Mouse (Mus musculus): ENCODE data around the gene Exosc3. TPM values are rescaled to one million over a fixed set of nuclear protein-coding genes. Genes with fewer than 3 reads are reported as not detected.

Exosc3 gene
- polyA plus RNA-seq, 1 experiment from 2014 or later = 49.7 TPM

DNA sequence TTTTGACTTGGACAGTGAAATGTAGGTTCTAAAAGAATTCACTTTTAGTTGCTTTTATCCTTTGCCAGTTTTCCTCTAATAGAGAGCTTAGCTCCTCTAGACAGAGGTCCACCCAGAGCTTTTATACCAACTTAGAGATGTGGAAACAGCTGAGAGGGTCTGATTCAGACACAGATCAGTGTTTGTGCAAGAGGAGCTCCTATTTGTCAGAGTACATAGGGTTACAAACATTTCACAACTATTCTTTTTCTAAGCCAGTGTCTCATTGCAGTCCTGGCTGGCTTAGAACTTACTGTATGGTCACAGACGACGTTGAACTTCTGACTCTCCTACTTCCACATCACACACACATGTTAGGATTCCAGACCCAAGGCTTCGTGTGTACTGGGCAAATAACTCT is 14.1 kb upstream of the Exosc3 start:
- Histone ChIP-seq H3K4me2 (no peak overlapping the region), H3K4me1 (ENCODE audit: control insufficient read depth, insufficient read depth, low read length) (no peaks in the 10 kb centered on the region), H3K9ac (ENCODE audit: low read depth, low read length) (no peak overlapping the region), H3K36me3 (ENCODE audit: control insufficient read depth, insufficient read depth, low read length) (peaks cover 3% of the 10 kb centered on the region; the same call in 1 of the 2 replicates), H3K27ac (ENCODE audit: low read depth, low read length) (no peak overlapping the region), H3K27me3 (ENCODE audit: control insufficient read depth, insufficient read depth, low read length) (no peaks in the 10 kb centered on the region), H3K4me3 (ENCODE audit: low read depth, low read length) (no peak overlapping the region), H3K9me3 (replicated peaks; ENCODE audit: control insufficient read depth, low read length) (no peaks in the 10 kb centered on the region)
- 89% methylated on average over 3 of the region's 3 CpGs for WGBS (ENCODE audit: insufficient replicate concordance)
- no peak for ATAC-seq (replicated peaks; ENCODE audit: insufficient number of reproducible peaks, low FRiP score, low TSS enrichment)

DNA sequence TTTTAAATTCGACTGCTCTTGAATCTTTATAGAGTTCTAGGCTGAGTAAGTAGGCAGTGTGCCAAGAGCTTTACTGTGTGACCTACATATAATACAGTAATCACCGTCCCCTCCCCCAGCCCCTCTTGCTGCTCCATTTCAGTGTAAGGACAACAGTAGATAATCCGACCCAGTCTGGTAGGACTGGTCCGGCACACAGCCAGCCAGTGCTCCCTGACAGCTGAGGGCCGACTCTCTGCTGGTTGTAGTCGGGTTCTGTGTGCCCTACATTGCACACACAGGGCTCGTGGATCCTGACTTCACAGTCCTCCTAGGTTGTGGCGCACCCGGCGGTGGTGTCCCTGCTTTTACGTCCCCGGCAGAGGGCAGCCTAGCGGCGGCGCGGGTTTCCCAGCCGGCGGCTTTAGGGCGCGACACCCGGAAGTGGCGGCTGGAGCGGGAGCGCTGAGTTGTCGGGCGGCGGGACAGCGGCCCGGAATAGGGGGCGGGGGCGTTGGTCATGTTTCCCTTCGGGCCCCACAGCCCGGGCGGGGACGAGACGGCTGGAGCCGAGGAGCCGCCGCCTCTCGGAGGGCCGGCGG is 773 bp downstream of the Exosc3 start, which contains the start of gene Dcaf10:
TSS of gene Dcaf10 (plus strand) at position 433 of the 581 bp plus-strand sequence.
- H3K9ac ChIP-seq (ENCODE audit: low read depth, low read length) = peak within 1 kb of the TSS; percentile 97
- ATAC-seq (replicated peaks; ENCODE audit: insufficient number of reproducible peaks, low FRiP score, low TSS enrichment) = peak; percentile 95
- H3K36me3 ChIP-seq (ENCODE audit: control insufficient read depth, insufficient read depth, low read length) = no peaks in the 10 kb centered on the region
- peak within 1 kb of the TSS; percentile 99 for H3K27ac ChIP-seq (ENCODE audit: low read depth, low read length)
- no peaks in the 10 kb centered on the region for H3K9me3 ChIP-seq (replicated peaks; ENCODE audit: control insufficient read depth, low read length)
- peak within 1 kb of the TSS; percentile 81 for H3K4me2 ChIP-seq
- WGBS (ENCODE audit: insufficient replicate concordance) = under 1% methylated on average over 41 of the region's 42 CpGs
- H3K4me3 ChIP-seq (ENCODE audit: low read depth, low read length) = peak within 1 kb of the TSS; percentile 86
- no peaks in the 10 kb centered on the region for H3K27me3 ChIP-seq (ENCODE audit: control insufficient read depth, insufficient read depth, low read length)
- H3K4me1 ChIP-seq (ENCODE audit: control insufficient read depth, insufficient read depth, low read length) = peaks cover 10% of the 10 kb centered on the region

DNA sequence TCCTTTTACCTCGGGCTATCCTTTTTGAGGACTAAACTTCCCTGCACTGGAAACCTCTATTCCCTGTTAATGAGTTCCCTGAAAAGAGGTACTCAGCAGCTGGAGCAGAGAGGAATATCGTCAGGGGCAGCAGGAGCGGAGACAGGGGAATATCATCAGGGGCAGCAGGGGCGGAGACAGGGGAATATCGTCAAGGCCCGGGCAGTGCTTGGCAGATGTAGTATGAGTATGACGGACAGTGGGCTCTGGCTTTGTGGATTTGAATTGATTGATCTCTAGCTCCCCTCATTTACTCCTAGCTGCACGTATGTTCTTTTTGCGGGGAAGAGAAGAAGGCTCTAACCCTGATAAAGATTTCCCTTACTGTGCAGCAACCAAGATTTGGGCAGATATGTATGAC is 1.3 kb downstream of the Exosc3 start:
- 47% methylated on average over 9 of the region's 9 CpGs for whole genome bisulfite sequencing (ENCODE audit: insufficient replicate concordance)
- Histone ChIP-seq H3K9me3 (replicated peaks; ENCODE audit: control insufficient read depth, low read length) (no peaks in the 10 kb centered on the region), H3K4me3 (ENCODE audit: low read depth, low read length) (no peak overlapping the region), H3K4me2 (peak overlapping the region; percentile 81), H3K4me1 (ENCODE audit: control insufficient read depth, insufficient read depth, low read length) (peaks cover 10% of the 10 kb centered on the region), H3K27me3 (ENCODE audit: control insufficient read depth, insufficient read depth, low read length) (no peaks in the 10 kb centered on the region), H3K9ac (ENCODE audit: low read depth, low read length) (peak overlapping the region; percentile 97), H3K27ac (ENCODE audit: low read depth, low read length) (no peak overlapping the region), H3K36me3 (ENCODE audit: control insufficient read depth, insufficient read depth, low read length) (no peaks in the 10 kb centered on the region)
- ATAC-seq (replicated peaks; ENCODE audit: insufficient number of reproducible peaks, low FRiP score, low TSS enrichment) = no peak

DNA sequence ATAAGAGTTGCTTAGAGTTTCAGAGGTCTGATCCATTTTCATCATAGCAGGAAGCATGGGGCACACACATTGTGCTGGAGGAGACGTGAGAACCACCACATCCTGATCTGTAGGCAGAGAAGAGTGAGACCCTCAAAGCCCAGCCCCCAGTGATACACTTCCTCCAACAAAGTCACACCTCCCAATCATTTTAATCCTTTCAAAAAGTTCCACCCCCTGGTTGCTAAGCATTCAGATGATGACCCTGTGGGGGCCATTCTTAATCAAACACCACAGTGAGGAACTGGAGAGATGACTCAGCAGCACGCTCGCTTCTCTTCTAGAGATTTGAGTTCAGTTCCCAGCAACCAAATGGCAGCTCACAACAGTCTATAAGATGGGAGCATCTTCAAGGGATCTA is 10.1 kb downstream of the Exosc3 start:
- Histone ChIP-seq H3K9ac (ENCODE audit: low read depth, low read length) (no peak overlapping the region), H3K4me3 (ENCODE audit: low read depth, low read length) (no peak overlapping the region), H3K4me2 (no peak overlapping the region), H3K9me3 (replicated peaks; ENCODE audit: control insufficient read depth, low read length) (no peaks in the 10 kb centered on the region), H3K4me1 (ENCODE audit: control insufficient read depth, insufficient read depth, low read length) (no peaks in the 10 kb centered on the region), H3K27me3 (ENCODE audit: control insufficient read depth, insufficient read depth, low read length) (no peaks in the 10 kb centered on the region), H3K36me3 (ENCODE audit: control insufficient read depth, insufficient read depth, low read length) (no peaks in the 10 kb centered on the region), H3K27ac (ENCODE audit: low read depth, low read length) (no peak overlapping the region)
- 51% methylated on average over 3 of the region's 3 CpGs for WGBS (ENCODE audit: insufficient replicate concordance)
- no peak for ATAC-seq (replicated peaks; ENCODE audit: insufficient number of reproducible peaks, low FRiP score, low TSS enrichment)

DNA sequence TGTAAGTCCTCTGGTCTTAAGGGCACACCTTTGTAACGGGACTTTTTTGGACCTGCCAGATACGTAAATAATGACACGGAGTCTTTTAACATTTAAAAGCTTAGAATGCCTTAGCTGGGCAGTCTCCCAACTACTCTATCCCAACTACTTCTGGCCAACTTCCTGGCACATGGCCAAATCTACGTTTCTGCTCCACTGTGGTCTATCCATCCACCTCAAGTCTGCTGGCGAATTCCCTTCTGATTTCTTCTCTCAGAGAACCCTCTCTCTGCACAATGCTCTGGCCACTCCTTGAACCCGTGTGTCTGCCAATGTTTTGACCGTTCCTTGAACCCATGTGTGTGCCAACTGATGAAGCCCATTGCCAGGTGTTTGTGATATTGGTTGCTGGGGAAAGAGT is 11.4 kb downstream of the Exosc3 start:
- Histone ChIP-seq H3K9me3 (replicated peaks; ENCODE audit: control insufficient read depth, low read length) (no peaks in the 10 kb centered on the region), H3K9ac (ENCODE audit: low read depth, low read length) (no peak overlapping the region), H3K4me2 (no peak overlapping the region), H3K4me3 (ENCODE audit: low read depth, low read length) (no peak overlapping the region), H3K4me1 (ENCODE audit: control insufficient read depth, insufficient read depth, low read length) (no peaks in the 10 kb centered on the region), H3K36me3 (ENCODE audit: control insufficient read depth, insufficient read depth, low read length) (no peaks in the 10 kb centered on the region), H3K27me3 (ENCODE audit: control insufficient read depth, insufficient read depth, low read length) (no peaks in the 10 kb centered on the region), H3K27ac (ENCODE audit: low read depth, low read length) (no peak overlapping the region)
- no peak for ATAC-seq (replicated peaks; ENCODE audit: insufficient number of reproducible peaks, low FRiP score, low TSS enrichment)
- 78% methylated on average over 7 of the region's 7 CpGs for WGBS (ENCODE audit: insufficient replicate concordance)

DNA sequence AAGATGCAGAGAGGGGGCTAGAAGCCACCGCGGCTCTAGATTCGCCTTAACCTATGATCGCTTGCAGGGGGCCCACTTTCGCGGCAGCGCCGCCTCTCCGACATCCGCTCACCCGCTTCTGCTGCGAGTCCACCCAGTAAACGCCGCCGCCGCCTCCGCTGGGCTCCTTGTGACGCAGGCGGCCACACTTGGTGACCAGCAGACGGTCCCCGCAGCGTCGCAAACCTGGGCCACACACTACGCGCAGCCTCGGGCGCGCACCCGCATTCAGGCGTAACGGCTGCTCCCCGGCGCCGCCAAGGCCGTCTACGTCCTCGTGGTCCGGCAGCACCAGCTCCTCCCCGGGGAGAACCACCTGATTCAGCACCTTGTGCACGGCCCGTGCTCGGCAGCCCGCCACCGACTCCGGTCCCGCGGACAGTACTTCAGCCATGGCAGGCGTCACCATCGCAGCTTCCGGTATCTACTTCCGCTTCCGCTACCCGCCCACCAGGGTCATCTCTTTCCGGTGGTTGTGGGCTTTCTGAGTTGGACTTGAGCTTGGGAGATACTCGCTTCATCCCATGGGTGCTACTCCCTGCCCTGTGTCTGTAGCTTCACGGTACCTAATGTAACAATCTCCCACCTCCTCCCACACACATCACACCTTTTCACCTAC is 22.2 kb downstream of the Exosc3 start:
- H3K36me3 ChIP-seq (ENCODE audit: control insufficient read depth, insufficient read depth, low read length) = peaks cover 11% of the 10 kb centered on the region; the same call in 1 of the 2 replicates
- peak overlapping the region; percentile 81 for H3K4me3 ChIP-seq (ENCODE audit: low read depth, low read length)
- no peaks in the 10 kb centered on the region for H3K9me3 ChIP-seq (replicated peaks; ENCODE audit: control insufficient read depth, low read length)
- H3K9ac ChIP-seq (ENCODE audit: low read depth, low read length) = peak overlapping the region; percentile 91
- H3K27ac ChIP-seq (ENCODE audit: low read depth, low read length) = peak overlapping the region; percentile 89
- WGBS (ENCODE audit: insufficient replicate concordance) = under 1% methylated on average over 56 of the region's 56 CpGs
- peak; percentile 77 for ATAC-seq (replicated peaks; ENCODE audit: insufficient number of reproducible peaks, low FRiP score, low TSS enrichment)
- peaks cover 9% of the 10 kb centered on the region for H3K27me3 ChIP-seq (ENCODE audit: control insufficient read depth, insufficient read depth, low read length)
- H3K4me2 ChIP-seq = peak overlapping the region; percentile 72
- H3K4me1 ChIP-seq (ENCODE audit: control insufficient read depth, insufficient read depth, low read length) = peaks cover 13% of the 10 kb centered on the region

DNA sequence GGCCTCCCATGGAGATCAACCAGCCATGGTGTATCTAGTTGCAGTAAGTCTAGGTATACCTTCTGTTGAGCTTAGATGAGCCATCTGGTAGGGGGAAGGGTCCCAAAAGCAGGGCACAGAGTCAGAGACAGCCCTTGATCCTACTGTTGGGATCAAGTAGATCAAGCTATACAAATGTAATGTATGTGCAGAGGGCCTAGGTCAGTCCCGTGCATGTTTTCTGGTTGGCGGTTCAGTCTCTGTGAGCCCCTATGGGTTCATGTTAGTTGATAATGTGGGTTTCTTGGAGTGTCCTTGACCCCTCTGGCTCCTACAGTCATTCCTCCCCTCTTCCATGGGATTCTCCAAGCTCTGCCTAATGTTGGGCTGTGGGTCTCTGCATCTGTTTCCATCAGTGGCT is 31.5 kb downstream of the Exosc3 start:
- H3K27me3 ChIP-seq (ENCODE audit: control insufficient read depth, insufficient read depth, low read length) = no peaks in the 10 kb centered on the region
- no peak overlapping the region for H3K9ac ChIP-seq (ENCODE audit: low read depth, low read length)
- H3K4me1 ChIP-seq (ENCODE audit: control insufficient read depth, insufficient read depth, low read length) = no peaks in the 10 kb centered on the region
- H3K27ac ChIP-seq (ENCODE audit: low read depth, low read length) = no peak overlapping the region
- no peak for ATAC-seq (replicated peaks; ENCODE audit: insufficient number of reproducible peaks, low FRiP score, low TSS enrichment)
- peaks cover 5% of the 10 kb centered on the region for H3K36me3 ChIP-seq (ENCODE audit: control insufficient read depth, insufficient read depth, low read length)
- H3K4me2 ChIP-seq = no peak overlapping the region
- WGBS (ENCODE audit: insufficient replicate concordance) = 88% methylated on average over 2 of the region's 2 CpGs
- no peaks in the 10 kb centered on the region for H3K9me3 ChIP-seq (replicated peaks; ENCODE audit: control insufficient read depth, low read length)
- no peak overlapping the region for H3K4me3 ChIP-seq (ENCODE audit: low read depth, low read length)

DNA sequence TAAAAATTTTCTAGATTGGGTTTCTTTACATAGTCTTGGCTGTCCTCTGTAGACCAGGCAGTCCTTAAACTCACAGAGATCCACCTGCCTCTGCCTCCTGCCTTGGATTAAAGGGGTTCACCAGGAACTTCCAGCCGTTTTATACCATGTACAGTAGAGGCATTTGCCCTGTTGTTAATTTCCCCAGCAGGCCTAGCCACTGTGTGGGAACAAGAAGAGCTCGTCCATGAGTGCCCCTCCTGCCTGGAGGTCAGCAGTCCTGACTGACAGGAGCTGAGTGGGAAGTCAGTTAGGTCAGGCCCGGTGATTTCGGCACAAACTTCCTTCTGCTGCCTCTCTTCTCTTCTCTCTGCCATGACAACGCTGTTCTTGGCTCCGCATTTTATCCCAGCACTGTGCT is 33.9 kb downstream of the Exosc3 start:
- H3K4me3 ChIP-seq (ENCODE audit: low read depth, low read length) = no peak overlapping the region
- H3K27ac ChIP-seq (ENCODE audit: low read depth, low read length) = no peak overlapping the region
- H3K9me3 ChIP-seq (replicated peaks; ENCODE audit: control insufficient read depth, low read length) = no peaks in the 10 kb centered on the region
- no peak overlapping the region for H3K9ac ChIP-seq (ENCODE audit: low read depth, low read length)
- no peaks in the 10 kb centered on the region for H3K27me3 ChIP-seq (ENCODE audit: control insufficient read depth, insufficient read depth, low read length)
- H3K4me1 ChIP-seq (ENCODE audit: control insufficient read depth, insufficient read depth, low read length) = no peaks in the 10 kb centered on the region
- peaks cover 15% of the 10 kb centered on the region for H3K36me3 ChIP-seq (ENCODE audit: control insufficient read depth, insufficient read depth, low read length)
- WGBS (ENCODE audit: insufficient replicate concordance) = 84% methylated on average over 6 of the region's 6 CpGs
- no peak overlapping the region for H3K4me2 ChIP-seq
- ATAC-seq (replicated peaks; ENCODE audit: insufficient number of reproducible peaks, low FRiP score, low TSS enrichment) = no peak

DNA sequence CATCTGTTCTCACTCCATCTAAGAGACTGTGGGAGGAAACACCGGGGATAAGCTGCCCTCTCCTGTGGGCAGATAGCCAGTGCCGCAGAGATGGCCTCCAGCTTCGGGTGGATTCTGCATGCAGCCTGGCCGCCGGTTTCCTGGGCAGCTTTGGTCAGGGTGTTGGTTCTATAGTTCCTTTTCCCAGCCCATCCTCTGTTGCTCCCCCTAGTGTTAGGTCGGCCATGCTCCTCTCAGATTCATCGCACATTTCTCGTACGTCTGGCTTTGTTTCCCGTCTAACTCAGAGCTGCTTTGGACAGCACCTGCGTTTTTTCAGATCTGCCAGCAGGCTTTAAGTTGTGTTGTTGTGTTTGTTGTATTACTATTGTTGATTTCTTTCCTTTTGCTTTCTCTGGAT is 34.5 kb downstream of the Exosc3 start:
- H3K9ac ChIP-seq (ENCODE audit: low read depth, low read length) = no peak overlapping the region
- no peaks in the 10 kb centered on the region for H3K4me1 ChIP-seq (ENCODE audit: control insufficient read depth, insufficient read depth, low read length)
- WGBS (ENCODE audit: insufficient replicate concordance) = 40% methylated on average over 11 of the region's 11 CpGs
- H3K27me3 ChIP-seq (ENCODE audit: control insufficient read depth, insufficient read depth, low read length) = no peaks in the 10 kb centered on the region
- ATAC-seq (replicated peaks; ENCODE audit: insufficient number of reproducible peaks, low FRiP score, low TSS enrichment) = no peak
- H3K9me3 ChIP-seq (replicated peaks; ENCODE audit: control insufficient read depth, low read length) = no peaks in the 10 kb centered on the region
- no peak overlapping the region for H3K27ac ChIP-seq (ENCODE audit: low read depth, low read length)
- no peak overlapping the region for H3K4me3 ChIP-seq (ENCODE audit: low read depth, low read length)
- peaks cover 15% of the 10 kb centered on the region for H3K36me3 ChIP-seq (ENCODE audit: control insufficient read depth, insufficient read depth, low read length)
- no peak overlapping the region for H3K4me2 ChIP-seq

Data from heart, embryonic 11.5 days (tissue).